Mouse (Mus musculus): ENCODE results near the gene Gm37240.

Gene Gm37240

GRCm38 (mm10) chr3:84516163-84516562, 1371.2 kb downstream of the Gm37240 start:
- no peak for DNase-seq (ENCODE audit: low spot score)

GRCm38 (mm10) chr3:84512774-84513515, 1374.4 kb downstream of the Gm37240 start:
- DNase-seq (ENCODE audit: low spot score), result no peak

GRCm38 (mm10) chr3:84505193-84505592, 1382.1 kb downstream of the Gm37240 start:
- no peak for DNase-seq (ENCODE audit: low spot score)

GRCm38 (mm10) chr3:84504291-84504690, 1383.0 kb downstream of the Gm37240 start:
- DNase-seq (ENCODE audit: low spot score), result no peak

GRCm38 (mm10) chr3:84502101-84502500, 1385.2 kb downstream of the Gm37240 start:
- no peak for DNase-seq (ENCODE audit: low spot score)

- no peak for DNase-seq (ENCODE audit: low spot score)
These were observed 1386.8 kb downstream of the Gm37240 start for GRCm38 (mm10) chr3:84500491-84500890.

- no peak for DNase-seq (ENCODE audit: low spot score)
These were observed 1389.6 kb downstream of the Gm37240 start for GRCm38 (mm10) chr3:84497718-84498117.

GRCm38 (mm10) chr3:84492657-84493056, 1394.7 kb downstream of the Gm37240 start:
- no peak for DNase-seq (ENCODE audit: low spot score)

- DNase-seq (ENCODE audit: low spot score), result no peak
These were observed 1395.2 kb downstream of the Gm37240 start for GRCm38 (mm10) chr3:84492148-84492547.

GRCm38 (mm10) chr3:84488716-84489115, 1398.6 kb downstream of the Gm37240 start:
- no peak for DNase-seq (ENCODE audit: low spot score)

- DNase-seq (ENCODE audit: low spot score), result no peak
These were observed 1402.4 kb downstream of the Gm37240 start for GRCm38 (mm10) chr3:84484891-84485290.

- DNase-seq (ENCODE audit: low spot score), result no peak
These were observed 1403.0 kb downstream of the Gm37240 start for GRCm38 (mm10) chr3:84484333-84484732.

GRCm38 (mm10) chr3:84482121-84482520, 1405.2 kb downstream of the Gm37240 start:
- DNase-seq (ENCODE audit: low spot score), result no peak

- DNase-seq (ENCODE audit: low spot score), result peak; percentile 56
These were observed 1406.2 kb downstream of the Gm37240 start for GRCm38 (mm10) chr3:84481104-84481503.

GRCm38 (mm10) chr3:84480006-84480897, 1407.1 kb downstream of the Gm37240 start, which contains the start of gene Fhdc1:
Gene Fhdc1 (minus strand): TSS chr3:84480429.
- peak; percentile 62 for DNase-seq (ENCODE audit: low spot score)

- peak; percentile 58 for DNase-seq (ENCODE audit: low spot score)
These were observed 1407.9 kb downstream of the Gm37240 start for GRCm38 (mm10) chr3:84479293-84480005.

- no peak for DNase-seq (ENCODE audit: low spot score)
These were observed 1408.4 kb downstream of the Gm37240 start for GRCm38 (mm10) chr3:84478896-84479292.

- no peak for DNase-seq (ENCODE audit: low spot score)
These were observed 1409.1 kb downstream of the Gm37240 start for GRCm38 (mm10) chr3:84478195-84478594.

GRCm38 (mm10) chr3:84477498-84477897, 1409.8 kb downstream of the Gm37240 start:
- DNase-seq (ENCODE audit: low spot score), result no peak

- DNase-seq (ENCODE audit: low spot score), result no peak
These were observed 1412.1 kb downstream of the Gm37240 start for GRCm38 (mm10) chr3:84474981-84475775.

GRCm38 (mm10) chr3:84474398-84474797, 1412.9 kb downstream of the Gm37240 start:
- no peak for DNase-seq (ENCODE audit: low spot score)

Measured in testis, postnatal 10 days (tissue).